Mouse (Mus musculus): Measurements from ENCODE around the gene Adgre5. TPM values are rescaled to one million over a fixed set of nuclear protein-coding genes. Genes with fewer than 3 reads are reported as not detected.

Gene Adgre5
- 46.4 and 51.2 TPM in 2 replicates for total RNA-seq (2014; rRNA removed; ENCODE audit: low replicate concordance)
- 35.3 and 35.8 TPM in 2 replicates for polyA plus RNA-seq (2015; fragmentation: Nextera tagmentation; extraction: Ambion mirVana)

DNA sequence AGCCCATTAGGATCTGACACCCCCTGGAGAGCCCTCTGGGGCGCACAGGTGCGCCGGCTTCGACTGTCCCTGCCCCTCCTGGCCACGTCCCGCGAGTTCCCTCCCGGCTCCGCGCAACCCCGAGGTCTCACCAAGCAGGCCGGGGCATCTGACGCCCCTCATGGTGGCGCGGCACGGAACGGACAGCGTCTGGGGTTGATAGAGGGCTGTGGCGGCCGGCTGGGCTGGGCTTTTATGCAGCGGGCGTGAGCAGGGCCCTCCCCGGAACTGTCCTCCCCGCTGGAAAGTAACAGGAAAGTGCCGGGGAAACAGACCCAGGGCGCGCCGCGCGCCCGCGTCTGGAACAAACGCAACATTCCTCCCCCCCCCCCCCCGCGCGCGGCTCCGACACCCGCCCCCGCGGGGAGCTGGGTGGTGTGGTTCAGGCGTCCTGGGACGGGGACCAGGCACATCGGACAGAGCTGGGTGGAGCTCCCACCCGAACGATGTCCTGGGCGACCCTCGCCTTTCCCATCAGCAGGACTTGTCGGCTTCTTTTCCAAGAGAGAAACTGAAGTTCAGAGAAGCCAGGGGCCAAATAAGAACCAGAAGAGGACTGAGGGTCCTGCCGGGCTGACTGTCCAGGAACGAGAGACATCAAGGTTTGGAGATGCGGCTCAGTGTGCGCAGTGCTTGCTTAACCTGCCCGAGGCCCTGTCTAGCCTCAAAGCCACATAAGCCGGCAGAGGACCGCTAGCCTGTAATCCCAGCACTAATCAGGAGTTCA is at the start of gene Adgre5:
Gene Adgre5 (minus strand): TSS at position 351 of the 766 bp plus-strand sequence.
- Histone ChIP-seq H3K9ac (replicated peaks; ENCODE audit: low read depth, low read length) (peak within 1 kb of the TSS; percentile 84), H3K27ac (ENCODE audit: low read depth) (peak within 1 kb of the TSS; percentile 86), H3K9me3 (replicated peaks; ENCODE audit: control insufficient read depth, low read length) (no peaks in the 10 kb centered on the region; the same call in 1 of the 2 replicates), H3K4me2 (ENCODE audit: low read depth, low read length) (peak within 1 kb of the TSS; percentile 74), H3K36me3 (replicated peaks; ENCODE audit: control insufficient read depth, insufficient read depth, low read length) (no peaks in the 10 kb centered on the region), H3K27me3 (ENCODE audit: control insufficient read depth, insufficient read depth, low read length) (no peaks in the 10 kb centered on the region), H3K4me3 (ENCODE audit: low read depth, low read length) (peak within 1 kb of the TSS; percentile 62), H3K4me1 (ENCODE audit: control insufficient read depth, insufficient read depth) (peaks cover 15% of the 10 kb centered on the region)
- TF ChIP-seq EP300 (IDR thresholded peaks at IDR 0.05; ENCODE audit: low read depth), result peak; percentile 69
- TF ChIP-seq CTCF (IDR thresholded peaks at IDR 0.05; ENCODE audit: low read depth), result no peak
- ATAC-seq (ENCODE audit: insufficient read depth, low read depth), result peak; percentile 85
- peak; percentile 83 for DNase-seq (ENCODE audit: low spot score)
- WGBS, result under 1% methylated on average over 43 of the region's 56 CpGs

DNA sequence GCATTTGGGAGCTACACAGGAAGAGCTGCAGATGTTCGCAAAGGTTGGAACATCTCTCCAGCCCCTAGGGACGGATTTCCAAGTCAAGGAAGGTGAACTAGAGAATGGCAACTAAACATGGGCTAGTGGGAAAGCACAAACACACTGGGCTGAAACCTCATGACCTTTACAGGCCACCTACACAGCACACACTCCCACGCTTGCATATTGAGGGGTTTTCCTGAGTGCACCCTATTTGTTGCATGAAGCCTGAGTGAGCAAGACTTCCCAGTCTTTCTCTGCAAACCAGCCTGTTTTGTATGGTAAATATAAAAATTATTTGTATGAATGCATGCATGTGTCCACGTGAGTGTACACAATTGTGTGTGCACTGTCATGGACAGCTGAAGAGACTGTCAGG is 48.7 kb upstream of the Adgre5 start:
- no peaks in the 10 kb centered on the region for H3K9me3 ChIP-seq (replicated peaks; ENCODE audit: control insufficient read depth, low read length)
- no peaks in the 10 kb centered on the region for H3K4me1 ChIP-seq (ENCODE audit: control insufficient read depth, insufficient read depth)
- H3K4me3 ChIP-seq (ENCODE audit: low read depth, low read length), result no peak overlapping the region
- H3K36me3 ChIP-seq (replicated peaks; ENCODE audit: control insufficient read depth, insufficient read depth, low read length), result no peaks in the 10 kb centered on the region
- no peak overlapping the region for H3K9ac ChIP-seq (replicated peaks; ENCODE audit: low read depth, low read length)
- H3K27me3 ChIP-seq (ENCODE audit: control insufficient read depth, insufficient read depth, low read length), result no peaks in the 10 kb centered on the region
- H3K27ac ChIP-seq (ENCODE audit: low read depth), result no peak overlapping the region
- DNase-seq (ENCODE audit: low spot score), result no peak
- no peak for ATAC-seq (ENCODE audit: insufficient read depth, low read depth)
- 74% methylated on average over 4 of the region's 4 CpGs for WGBS
- TF ChIP-seq EP300 (IDR thresholded peaks at IDR 0.05; ENCODE audit: low read depth) (no peak), CTCF (IDR thresholded peaks at IDR 0.05; ENCODE audit: low read depth) (no peak)
- H3K4me2 ChIP-seq (ENCODE audit: low read depth, low read length), result no peak overlapping the region

DNA sequence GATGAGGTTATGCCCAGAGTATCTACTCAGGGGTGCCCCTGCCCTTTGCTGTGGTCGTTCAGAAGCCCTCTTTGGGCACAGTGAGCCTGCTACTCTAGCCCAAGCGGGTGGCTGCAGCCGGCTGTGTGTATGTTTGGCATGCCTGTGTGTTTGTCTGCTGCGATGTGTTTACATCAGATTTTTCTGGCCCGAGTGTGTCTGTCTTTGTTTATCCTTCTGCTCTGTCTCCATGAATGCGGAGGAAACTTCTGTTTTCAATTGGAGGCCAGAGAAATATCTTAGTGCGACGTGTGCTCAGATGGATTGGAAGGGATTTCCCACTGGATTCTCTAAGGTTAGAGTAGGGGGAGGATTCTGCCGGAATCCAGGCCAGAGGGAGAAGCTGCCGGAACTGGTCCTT is 43.9 kb upstream of the Adgre5 start:
- ATAC-seq (ENCODE audit: insufficient read depth, low read depth) (no peak), DNase-seq (ENCODE audit: low spot score) (no peak)
- H3K4me3 ChIP-seq (ENCODE audit: low read depth, low read length), result no peak overlapping the region
- WGBS, result 70% methylated on average over 10 of the region's 10 CpGs
- no peak overlapping the region for H3K4me2 ChIP-seq (ENCODE audit: low read depth, low read length)
- no peaks in the 10 kb centered on the region for H3K27me3 ChIP-seq (ENCODE audit: control insufficient read depth, insufficient read depth, low read length)
- no peaks in the 10 kb centered on the region for H3K36me3 ChIP-seq (replicated peaks; ENCODE audit: control insufficient read depth, insufficient read depth, low read length)
- no peak overlapping the region for H3K27ac ChIP-seq (ENCODE audit: low read depth)
- TF ChIP-seq CTCF (IDR thresholded peaks at IDR 0.05; ENCODE audit: low read depth), result no peak
- no peak for TF ChIP-seq EP300 (IDR thresholded peaks at IDR 0.05; ENCODE audit: low read depth)
- no peaks in the 10 kb centered on the region for H3K4me1 ChIP-seq (ENCODE audit: control insufficient read depth, insufficient read depth)
- H3K9me3 ChIP-seq (replicated peaks; ENCODE audit: control insufficient read depth, low read length), result no peaks in the 10 kb centered on the region
- no peak overlapping the region for H3K9ac ChIP-seq (replicated peaks; ENCODE audit: low read depth, low read length)

DNA sequence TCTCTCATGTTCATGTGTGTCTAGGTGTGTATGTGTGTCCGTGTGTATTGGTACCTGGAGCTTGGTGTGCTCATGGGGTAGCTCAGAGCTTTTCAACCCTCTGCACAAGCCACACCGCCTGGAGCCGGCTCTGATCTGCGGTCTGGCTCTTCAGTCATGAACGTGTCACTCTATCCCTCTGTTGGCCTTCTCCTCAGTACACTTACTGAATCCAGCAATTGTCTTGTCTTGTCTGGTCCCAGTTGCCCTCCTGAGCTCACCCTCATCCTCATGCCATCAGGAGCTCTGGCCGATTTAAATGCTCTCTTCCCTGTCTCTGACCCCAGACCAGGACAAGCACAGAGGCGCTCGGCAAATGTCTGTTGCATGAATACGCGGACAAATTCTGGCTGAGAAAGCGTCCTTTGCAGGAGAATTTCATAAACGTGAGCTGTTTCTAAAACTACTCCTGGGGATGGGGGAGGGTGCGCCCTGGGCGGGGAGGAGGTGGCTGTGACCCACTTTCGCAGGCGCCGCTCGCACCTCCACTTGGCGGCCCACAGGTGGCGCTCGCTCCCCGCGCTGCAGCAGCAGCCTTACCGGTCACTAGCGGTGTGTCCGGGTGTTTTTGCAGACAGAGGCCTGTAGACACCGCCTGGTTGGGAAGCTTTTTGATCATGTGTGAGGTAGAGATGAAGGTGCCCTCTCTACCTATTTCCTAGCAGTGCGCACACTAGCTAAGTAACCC is 41.9 kb upstream of the Adgre5 start:
- no peaks in the 10 kb centered on the region for H3K36me3 ChIP-seq (replicated peaks; ENCODE audit: control insufficient read depth, insufficient read depth, low read length)

DNA sequence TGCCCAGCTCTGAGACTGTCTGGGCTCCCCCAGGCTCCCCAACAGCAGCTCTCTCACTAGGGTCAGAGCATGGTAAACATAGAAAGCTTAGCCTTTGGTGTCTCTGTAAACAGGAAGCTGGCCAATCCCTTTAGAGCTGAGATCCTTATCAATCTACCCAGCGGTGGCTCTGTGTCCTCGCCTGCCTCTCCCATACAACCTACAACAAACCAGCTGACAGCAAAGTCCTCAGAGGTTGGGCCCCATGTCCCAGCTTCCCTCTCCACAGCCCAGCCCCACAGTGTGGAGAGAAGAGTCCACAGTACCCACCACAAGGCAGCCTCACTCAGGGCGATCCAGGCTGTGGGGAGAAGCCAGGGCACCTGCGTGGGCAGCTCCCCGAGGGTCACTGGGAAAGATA is 38.5 kb upstream of the Adgre5 start:
- H3K9ac ChIP-seq (replicated peaks; ENCODE audit: low read depth, low read length), result no peak overlapping the region
- no peaks in the 10 kb centered on the region for H3K36me3 ChIP-seq (replicated peaks; ENCODE audit: control insufficient read depth, insufficient read depth, low read length)
- no peaks in the 10 kb centered on the region for H3K27me3 ChIP-seq (ENCODE audit: control insufficient read depth, insufficient read depth, low read length)
- no peak for DNase-seq (ENCODE audit: low spot score)
- no peak overlapping the region for H3K27ac ChIP-seq (ENCODE audit: low read depth)
- no peak overlapping the region for H3K4me2 ChIP-seq (ENCODE audit: low read depth, low read length)
- no peak for ATAC-seq (ENCODE audit: insufficient read depth, low read depth)
- no peak overlapping the region for H3K4me3 ChIP-seq (ENCODE audit: low read depth, low read length)
- H3K9me3 ChIP-seq (replicated peaks; ENCODE audit: control insufficient read depth, low read length), result no peaks in the 10 kb centered on the region
- H3K4me1 ChIP-seq (ENCODE audit: control insufficient read depth, insufficient read depth), result no peaks in the 10 kb centered on the region
- TF ChIP-seq CTCF (IDR thresholded peaks at IDR 0.05; ENCODE audit: low read depth), result no peak
- no peak for TF ChIP-seq EP300 (IDR thresholded peaks at IDR 0.05; ENCODE audit: low read depth)
- 43% methylated on average over 5 of the region's 5 CpGs for WGBS

More for the DNA sequence above, 41.9 kb upstream of the Adgre5 start:
- Histone ChIP-seq H3K27me3 (ENCODE audit: control insufficient read depth, insufficient read depth, low read length) (no peaks in the 10 kb centered on the region), H3K9ac (replicated peaks; ENCODE audit: low read depth, low read length) (no peak overlapping the region), H3K27ac (ENCODE audit: low read depth) (no peak overlapping the region), H3K4me1 (ENCODE audit: control insufficient read depth, insufficient read depth) (no peaks in the 10 kb centered on the region), H3K4me3 (ENCODE audit: low read depth, low read length) (no peak overlapping the region), H3K4me2 (ENCODE audit: low read depth, low read length) (peak overlapping the region; percentile 20), H3K9me3 (replicated peaks; ENCODE audit: control insufficient read depth, low read length) (no peaks in the 10 kb centered on the region)
- ATAC-seq (ENCODE audit: insufficient read depth, low read depth), result peak; percentile 89
- TF ChIP-seq EP300 (IDR thresholded peaks at IDR 0.05; ENCODE audit: low read depth), result no peak
- peak; percentile 96 for TF ChIP-seq CTCF (IDR thresholded peaks at IDR 0.05; ENCODE audit: low read depth)
- WGBS, result 16% methylated on average over 28 of the region's 28 CpGs
- peak; percentile 74 for DNase-seq (ENCODE audit: low spot score)

All from heart, postnatal 0 days (tissue).